In genomic region chr6:37336831-37337260, GRCm38 (mm10) we compare ENCODE assay signal across 10 mouse cellular contexts. TPM values are rescaled to one million over a fixed set of nuclear protein-coding genes. Genes with fewer than 3 reads are reported as not detected.
DNase-seq lines count a peak whose midpoint lies in the region; ATAC-seq and TF ChIP-seq lines count a peak whose summit lies in the region.
"Had no signal": no experiment of that assay in that cellular context is flagged by ENCODE, and none has a peak within 500 bp of the region (broad histone marks: within the 10 kb centered on the region; RNA-seq: fewer than 3 reads in every experiment).

No protein-coding gene starts in this region.

- DNase-seq in intestine, embryonic 14.5 days (ENCODE audit: low spot score): peak; percentile 41
- peak; percentile 88 for DNase-seq in ZHBTc4 (ENCODE audit: low read depth, low spot score)
- no peak for DNase-seq in forebrain, postnatal 0 days
- no peak for DNase-seq in midbrain, embryonic 14.5 days
- DNase-seq in cerebellum, adult 11-12 months: no peak
- no peak for DNase-seq in kidney, adult 8-10 months
- DNase-seq in left cerebral cortex, adult 9 months (ENCODE audit: low spot score in 2 of 2): no peak
- DNase-seq: layer of hippocampus, postnatal 36 days; spleen, adult 18-20 months had no signal

- peak overlapping the region; percentile 44; the same call in 1 of the 2 replicates for H3K27ac ChIP-seq in intestine, embryonic 14.5 days (ENCODE audit: low read depth)
- no peak overlapping the region for H3K27ac ChIP-seq in intestine, postnatal 0 days (ENCODE audit: low read depth, low read length)
- peak overlapping the region; percentile 54; the same call in 1 of the 2 replicates for H3K27ac ChIP-seq in forebrain, postnatal 0 days (ENCODE audit: low read depth, low read length)
- peak overlapping the region; percentile 60 for H3K27ac ChIP-seq in midbrain, embryonic 14.5 days (replicated peaks; ENCODE audit: low read depth, low read length)

- no peak for ATAC-seq in intestine, embryonic 14.5 days (replicated peaks; ENCODE audit: low FRiP score, low TSS enrichment, low read depth)
- ATAC-seq in intestine, postnatal 0 days: no peak
- peak; percentile 61 for ATAC-seq in forebrain, postnatal 0 days
- no peak; the same call in 1 of the 2 replicates for ATAC-seq in midbrain, embryonic 14.5 days (ENCODE audit: low FRiP score, low TSS enrichment)

- no peak overlapping the region for H3K4me3 ChIP-seq in intestine, embryonic 14.5 days (ENCODE audit: low read depth, low read length)
- no peak overlapping the region for H3K4me3 ChIP-seq in intestine, postnatal 0 days (ENCODE audit: low read depth, low read length)
- no peak overlapping the region for H3K4me3 ChIP-seq in forebrain, postnatal 0 days (ENCODE audit: low read depth, low read length)
- H3K4me3 ChIP-seq in midbrain, embryonic 14.5 days (replicated peaks; ENCODE audit: low read depth, low read length): no peak overlapping the region

- no peak for TF ChIP-seq CTCF in intestine, postnatal 0 days (IDR thresholded peaks at IDR 0.05; ENCODE audit: low read depth)
- TF ChIP-seq CTCF in forebrain, postnatal 0 days (IDR thresholded peaks at IDR 0.05; ENCODE audit: low read depth): no peak

- H3K9me3 ChIP-seq in intestine, embryonic 14.5 days (ENCODE audit: control insufficient read depth, low read length): no peaks in the 10 kb centered on the region
- H3K9me3 ChIP-seq in intestine, postnatal 0 days (ENCODE audit: control insufficient read depth): no peaks in the 10 kb centered on the region
- no peaks in the 10 kb centered on the region for H3K9me3 ChIP-seq in forebrain, postnatal 0 days (ENCODE audit: low read length)
- no peaks in the 10 kb centered on the region for H3K9me3 ChIP-seq in midbrain, embryonic 14.5 days (ENCODE audit: control insufficient read depth, low read length)

- peaks cover 63% of the 10 kb centered on the region for H3K36me3 ChIP-seq in intestine, embryonic 14.5 days (ENCODE audit: control insufficient read depth, insufficient read depth, low read length)
- peaks cover 37% of the 10 kb centered on the region for H3K36me3 ChIP-seq in intestine, postnatal 0 days (ENCODE audit: control insufficient read depth, insufficient read depth)
- no peaks in the 10 kb centered on the region for H3K36me3 ChIP-seq in forebrain, postnatal 0 days (ENCODE audit: insufficient read depth)
- H3K36me3 ChIP-seq in midbrain, embryonic 14.5 days (ENCODE audit: control insufficient read depth, insufficient read depth, low read length): no peaks in the 10 kb centered on the region

- H3K9ac ChIP-seq in intestine, embryonic 14.5 days (ENCODE audit: low read length): no peak overlapping the region
- H3K9ac ChIP-seq in intestine, postnatal 0 days (ENCODE audit: low read depth, low read length): no peak overlapping the region
- H3K9ac ChIP-seq in forebrain, postnatal 0 days: peak overlapping the region; percentile 10; the same call in 1 of the 2 replicates
- H3K9ac ChIP-seq in midbrain, embryonic 14.5 days (replicated peaks; ENCODE audit: low read length): peak overlapping the region; percentile 12; the same call in 1 of the 2 replicates

- H3K27me3 ChIP-seq in intestine, embryonic 14.5 days (replicated peaks; ENCODE audit: control insufficient read depth, insufficient read depth, low read length): no peaks in the 10 kb centered on the region
- no peaks in the 10 kb centered on the region for H3K27me3 ChIP-seq in intestine, postnatal 0 days (replicated peaks; ENCODE audit: control insufficient read depth, insufficient read depth, low read length)
- H3K27me3 ChIP-seq in forebrain, postnatal 0 days (ENCODE audit: insufficient read depth, low read length): no peaks in the 10 kb centered on the region
- no peaks in the 10 kb centered on the region for H3K27me3 ChIP-seq in midbrain, embryonic 14.5 days (ENCODE audit: control insufficient read depth, insufficient read depth, low read length)

- WGBS in intestine, embryonic 14.5 days: 40% methylated on average over 5 of the region's 5 CpGs
- 43% methylated on average over 5 of the region's 5 CpGs for WGBS in intestine, postnatal 0 days
- 13% methylated on average over 5 of the region's 5 CpGs for WGBS in forebrain, postnatal 0 days
- 11% methylated on average over 5 of the region's 5 CpGs for WGBS in midbrain, embryonic 14.5 days

- H3K4me1 ChIP-seq in intestine, embryonic 14.5 days (replicated peaks; ENCODE audit: control insufficient read depth, insufficient read depth, low read length): no peaks in the 10 kb centered on the region; the same call in 1 of the 2 replicates
- no peaks in the 10 kb centered on the region for H3K4me1 ChIP-seq in intestine, postnatal 0 days (replicated peaks; ENCODE audit: control insufficient read depth, insufficient read depth, low read length)
- H3K4me1 ChIP-seq in forebrain, postnatal 0 days (ENCODE audit: insufficient read depth): peaks cover 6% of the 10 kb centered on the region; the same call in 1 of the 2 replicates
- peaks cover 12% of the 10 kb centered on the region for H3K4me1 ChIP-seq in midbrain, embryonic 14.5 days (ENCODE audit: control insufficient read depth, insufficient read depth, low read length)

- no peak overlapping the region for H3K4me2 ChIP-seq in intestine, embryonic 14.5 days (ENCODE audit: low read length)
- H3K4me2 ChIP-seq in intestine, postnatal 0 days (replicated peaks; ENCODE audit: low read depth): no peak overlapping the region
- H3K4me2 ChIP-seq in forebrain, postnatal 0 days (ENCODE audit: low read depth): no peak overlapping the region
- H3K4me2 ChIP-seq in midbrain, embryonic 14.5 days (ENCODE audit: low read length): peak overlapping the region; percentile 12; the same call in 1 of the 2 replicates

RNA-seq across cellular contexts. Expression of gene Dgki, which starts 36.9 kb away (rescaled TPM):
- 0.92 and 1.3 TPM in 2 replicates for polyA plus RNA-seq in intestine, embryonic 14.5 days (2014; fragmentation: Nextera tagmentation; extraction: Ambion mirVana)
- polyA plus RNA-seq in intestine, postnatal 0 days (2015; fragmentation: Nextera tagmentation; extraction: Ambion mirVana): 0.34 and 0.42 TPM in 2 replicates
- 30.2 and 34.0 TPM in 2 replicates for total RNA-seq in forebrain, postnatal 0 days (2014; rRNA removed)
- 3.3 and 5.5 TPM in 2 replicates for polyA plus RNA-seq in forebrain, postnatal 0 days (2015; fragmentation: Nextera tagmentation; extraction: Ambion mirVana)
- polyA plus RNA-seq in midbrain, embryonic 14.5 days (2014; fragmentation: Nextera tagmentation; extraction: Ambion mirVana): 7.6 and 9.2 TPM in 2 replicates

Comparison
In these comparisons a context has a peak if more than half of its experiments do, and no peak if none do; other contexts are left out.
1. DNase-seq: peak in intestine, embryonic 14.5 days (single experiment) and ZHBTc4 (single experiment); none in forebrain, postnatal 0 days (single experiment), midbrain, embryonic 14.5 days (single experiment), cerebellum, adult 11-12 months (single experiment), kidney, adult 8-10 months (0 of 2) and left cerebral cortex, adult 9 months (0 of 2).
2. H3K9ac ChIP-seq: peak in forebrain, postnatal 0 days (single experiment) and midbrain, embryonic 14.5 days (single experiment); none in intestine, embryonic 14.5 days (single experiment) and intestine, postnatal 0 days (single experiment).